Mouse (Mus musculus) neural tube, embryonic 10.5 days (tissue): ENCODE data around the gene Vdr.

Experiments
- DNase-seq: peaks from one replicate; pipeline ENCODE4 v3.0.0-alpha.2; 2017; ENCODE audit warnings: low spot score; ENCODE audit errors: extremely low spot score

The Vdr gene

DNA sequence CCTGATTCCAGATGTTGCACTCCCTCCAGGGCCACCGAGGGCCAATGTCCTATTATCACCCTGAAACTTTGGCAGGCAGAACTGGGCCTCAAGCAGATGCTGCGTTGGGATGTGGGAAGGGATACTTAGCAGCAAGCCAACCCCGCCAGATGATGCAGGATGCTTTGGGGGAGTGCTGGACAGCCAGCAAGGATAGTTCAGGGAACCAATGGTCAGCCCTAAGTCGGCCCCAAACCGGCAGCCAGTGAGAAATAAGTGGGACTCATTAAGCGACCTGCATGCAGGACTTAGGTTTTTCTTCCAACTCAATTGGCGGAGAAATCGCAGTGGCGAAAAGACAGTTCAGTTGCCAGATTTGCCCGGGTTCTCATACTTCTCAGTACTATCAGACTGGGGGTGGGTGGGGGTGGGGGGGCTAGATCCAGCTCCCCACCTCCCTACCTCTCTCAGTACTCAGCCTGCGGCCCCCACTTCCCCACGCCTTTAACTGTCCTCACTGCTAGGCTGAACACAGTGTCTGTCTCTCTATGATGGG is 80.1 kb downstream of the Vdr start:
- no peak for DNase-seq

DNA sequence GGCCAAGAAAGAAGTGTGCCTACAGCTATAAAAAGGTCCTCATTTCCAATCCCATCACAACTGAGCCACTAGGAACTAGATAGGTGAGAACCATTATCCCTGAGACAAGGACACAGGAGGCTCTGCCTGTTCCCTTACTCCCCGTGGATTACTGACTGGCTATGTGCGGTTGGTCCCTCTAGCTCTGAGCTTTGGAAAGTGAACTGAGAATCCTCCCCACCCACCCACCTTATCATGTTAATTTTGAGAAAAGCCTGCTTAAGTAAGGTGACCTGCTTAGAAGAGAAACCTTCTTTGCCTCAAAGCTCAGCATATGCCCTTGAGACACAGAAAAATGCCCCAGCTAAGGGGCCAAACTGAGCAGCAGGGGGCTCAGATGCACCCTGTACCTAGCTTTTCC is 81.0 kb downstream of the Vdr start:
- DNase-seq: no peak

DNA sequence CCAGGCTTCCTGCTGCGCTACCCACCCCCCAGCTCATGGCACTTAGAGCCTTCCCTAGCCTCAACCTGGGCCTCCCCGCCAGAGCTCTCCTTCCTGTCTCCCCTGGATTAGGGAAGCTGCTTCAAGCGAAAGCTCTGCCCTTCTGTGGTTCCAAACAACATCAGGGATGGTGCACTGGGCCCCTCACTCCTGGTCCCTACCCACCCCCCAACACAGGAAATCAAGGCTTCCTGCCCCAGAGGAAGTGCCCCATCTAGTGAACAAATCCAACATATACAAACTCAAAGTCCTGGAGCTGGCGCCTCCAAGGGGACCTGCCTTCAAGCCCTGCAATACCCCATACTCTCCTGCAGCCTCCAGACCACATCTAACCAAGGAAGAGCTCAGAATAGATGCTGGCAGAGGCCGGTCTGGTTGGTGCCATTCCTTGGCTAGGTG is 81.5 kb downstream of the Vdr start:
- DNase-seq: no peak

DNA sequence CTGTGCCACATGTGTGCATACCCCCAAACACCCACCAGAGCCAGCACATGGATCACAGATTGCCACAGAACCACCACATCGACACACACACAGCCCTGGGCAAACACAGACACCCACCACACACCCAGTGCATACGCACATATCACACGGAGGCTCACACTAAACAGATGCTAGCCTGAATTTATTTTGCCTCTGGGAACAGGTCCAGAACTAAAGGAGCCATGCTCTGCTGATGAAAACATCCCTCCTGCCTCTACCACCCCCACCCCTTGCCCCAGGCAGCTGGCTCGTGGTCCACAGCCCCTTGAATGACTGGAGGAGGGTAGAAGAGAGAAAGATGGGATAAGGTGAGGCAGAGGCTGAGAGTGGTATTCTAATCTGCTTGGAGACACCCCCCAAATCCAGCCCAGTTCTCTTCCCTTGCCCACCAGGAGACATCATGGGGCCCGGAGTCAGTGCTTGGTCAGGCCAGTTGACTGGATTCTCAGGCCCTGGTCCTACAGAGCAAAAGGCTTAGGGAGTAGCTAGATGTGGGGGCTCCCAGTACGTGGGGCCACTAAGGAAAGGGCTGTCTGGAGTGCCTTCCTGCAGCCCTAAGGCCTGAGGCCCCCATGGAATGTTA is 82.1 kb downstream of the Vdr start:
- DNase-seq: no peak

DNA sequence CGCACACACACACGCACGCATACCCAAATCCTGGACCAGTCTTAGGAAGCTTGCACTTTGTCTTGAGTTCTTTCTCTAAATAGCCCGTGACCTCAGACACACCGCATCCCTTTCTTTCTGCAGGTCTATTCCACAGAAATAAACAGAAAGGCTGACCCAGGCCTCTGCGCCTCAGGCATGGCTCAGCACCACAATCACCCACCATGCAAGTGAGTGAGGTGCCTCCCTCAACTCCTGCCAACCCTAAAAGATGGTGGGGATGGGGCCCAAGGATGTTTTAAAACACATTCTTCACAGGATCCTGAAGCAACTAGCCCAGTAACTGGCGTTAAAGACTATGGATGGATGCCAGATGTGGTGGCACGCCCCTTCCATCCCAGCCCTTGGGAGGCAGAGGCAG is 83.0 kb downstream of the Vdr start:
- no peak for DNase-seq

DNA sequence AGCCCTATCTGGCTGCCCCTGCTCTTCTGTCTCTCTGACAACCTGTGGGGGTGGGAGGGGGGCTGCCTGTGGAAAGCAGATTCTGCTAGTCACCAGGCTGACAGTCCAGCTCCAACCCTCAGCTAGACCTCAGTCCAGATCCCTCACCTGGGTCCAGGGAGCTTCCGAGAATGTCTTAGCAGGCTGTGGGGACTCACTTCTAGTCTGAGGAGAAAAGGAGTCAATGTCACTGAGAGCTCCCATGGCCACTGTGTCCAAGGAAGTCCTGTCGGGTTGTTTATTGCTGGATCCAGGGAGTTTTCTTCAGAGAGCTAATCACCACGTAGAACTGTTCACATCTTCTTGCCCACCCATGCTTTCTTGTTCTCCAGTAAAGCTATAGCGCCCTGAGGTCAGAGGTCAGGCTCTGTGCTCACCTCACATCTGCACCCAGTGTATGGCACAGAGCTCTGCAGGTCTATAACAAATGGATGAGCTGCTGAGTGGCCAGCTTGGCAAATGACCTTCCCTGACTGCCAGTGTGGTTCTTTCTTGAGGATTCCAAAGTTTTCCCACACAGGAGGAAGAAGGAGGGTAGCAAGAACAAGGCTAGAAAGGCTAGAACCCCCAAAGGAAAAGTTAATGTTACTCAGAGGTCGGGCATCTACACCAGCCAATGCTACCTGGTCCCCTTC is 83.7 kb downstream of the Vdr start:
- no peak for DNase-seq

DNA sequence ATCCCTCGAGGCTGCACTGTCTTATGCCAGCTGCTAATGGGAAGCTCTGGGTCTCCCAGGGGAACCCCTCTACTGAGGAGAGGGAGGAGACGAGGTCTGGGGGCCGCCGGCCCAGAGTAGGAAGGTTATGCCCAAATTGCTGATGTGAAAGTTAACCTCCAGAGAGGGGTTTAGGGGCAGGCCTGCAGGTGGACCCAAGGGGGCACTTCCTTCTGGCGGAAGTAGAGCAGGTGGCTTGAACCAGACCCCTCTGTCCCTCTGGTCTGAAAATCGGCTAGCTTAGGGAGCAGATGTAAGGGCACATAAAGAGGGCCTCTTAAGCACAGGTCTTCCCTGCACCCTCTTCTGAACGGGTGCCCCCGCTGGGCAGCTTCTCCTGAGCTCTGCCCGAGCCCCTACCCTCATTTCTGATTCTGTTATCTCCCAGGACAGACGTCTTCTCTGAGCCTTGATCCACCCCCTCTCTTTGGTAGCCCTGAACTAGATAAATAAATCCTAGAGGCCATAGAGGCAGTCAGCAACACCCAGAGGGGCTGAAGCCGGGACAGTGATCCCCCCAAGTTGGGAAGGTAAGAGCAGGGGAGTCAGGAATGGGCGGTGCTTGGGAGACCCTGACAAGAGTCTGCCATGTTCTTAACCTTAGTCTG is 84.4 kb downstream of the Vdr start:
- DNase-seq: no peak

DNA sequence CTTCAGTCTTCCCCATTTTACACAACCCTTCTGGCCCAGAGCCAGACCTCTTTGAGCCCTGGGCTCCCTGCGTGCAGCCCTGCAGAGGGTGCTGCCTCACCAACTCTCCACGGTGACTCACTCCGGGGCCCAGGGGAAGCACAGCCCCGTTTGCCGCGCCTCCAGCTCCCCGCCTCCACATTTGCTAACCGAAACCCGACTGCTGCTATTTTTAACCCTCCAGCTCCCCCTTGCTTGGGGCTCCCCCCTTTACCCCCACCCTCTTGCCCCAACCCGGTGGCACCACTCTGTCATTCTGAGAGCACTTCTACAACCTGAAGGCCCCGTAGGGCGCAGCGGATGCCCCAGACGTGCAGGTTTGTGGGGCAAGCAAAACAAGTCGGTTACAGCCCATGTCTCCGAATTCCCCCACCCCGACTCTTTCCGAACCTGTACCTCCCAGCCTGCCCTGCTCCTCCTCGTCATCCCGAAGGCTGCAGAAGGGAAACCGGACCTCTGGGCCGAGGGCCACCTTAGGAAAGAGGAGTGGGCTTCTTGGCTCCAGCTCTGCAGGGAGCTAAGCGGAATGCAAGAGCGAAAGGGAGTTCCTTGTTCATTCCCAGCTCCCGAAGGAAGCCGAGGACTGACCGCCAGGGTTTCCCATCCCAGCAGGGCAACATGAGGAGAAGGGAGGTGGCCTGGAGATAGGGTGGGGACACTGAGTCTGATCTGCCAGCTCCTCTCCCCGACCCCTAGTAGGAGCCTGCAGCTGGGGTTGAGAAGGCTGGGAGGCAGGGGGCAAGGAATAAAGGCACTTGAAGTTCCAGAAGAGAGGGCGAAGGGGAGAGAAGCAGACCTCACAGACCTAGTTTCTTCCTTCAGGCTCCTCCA is 85.1 kb downstream of the Vdr start:
- DNase-seq: no peak

DNA sequence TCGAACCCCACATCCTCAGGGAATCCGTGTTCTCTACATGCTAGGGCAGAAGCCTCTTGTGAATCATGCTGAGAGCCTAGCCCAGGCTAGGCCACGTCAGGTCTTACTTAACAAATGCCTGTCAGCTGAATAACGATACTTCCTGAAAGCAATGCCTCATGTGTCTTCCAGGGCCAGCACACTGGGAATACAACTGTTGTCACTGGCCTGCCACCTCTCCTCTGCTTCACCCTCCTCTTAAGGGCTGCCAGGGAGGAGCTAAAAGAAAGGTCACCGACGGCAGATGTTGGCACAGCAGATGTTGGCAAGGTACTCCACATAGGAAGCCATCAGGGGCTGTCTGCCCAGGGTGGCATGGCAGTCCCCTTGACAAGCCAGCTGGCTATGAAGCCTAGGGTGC is 86.4 kb downstream of the Vdr start:
- no peak for DNase-seq

DNA sequence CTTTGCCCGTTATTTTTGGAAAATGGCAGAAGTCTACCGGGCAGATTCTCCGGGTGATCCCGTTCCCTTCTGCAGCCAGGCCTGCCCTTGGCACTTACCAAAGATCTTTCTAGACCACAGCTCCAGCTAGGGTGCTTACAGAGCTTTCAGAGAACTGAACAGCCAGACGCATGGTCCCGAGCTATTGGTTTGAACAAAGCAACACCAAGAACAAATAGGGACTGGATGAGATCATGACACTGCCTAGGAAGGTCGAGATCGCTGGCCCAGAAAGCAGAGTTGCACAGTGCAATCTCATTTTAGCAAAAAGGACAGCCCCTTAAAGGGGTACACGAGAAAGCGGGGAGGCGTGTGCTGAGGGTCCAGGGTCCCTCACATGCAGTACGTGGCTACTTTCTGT is 87.0 kb downstream of the Vdr start:
- no peak for DNase-seq

DNA sequence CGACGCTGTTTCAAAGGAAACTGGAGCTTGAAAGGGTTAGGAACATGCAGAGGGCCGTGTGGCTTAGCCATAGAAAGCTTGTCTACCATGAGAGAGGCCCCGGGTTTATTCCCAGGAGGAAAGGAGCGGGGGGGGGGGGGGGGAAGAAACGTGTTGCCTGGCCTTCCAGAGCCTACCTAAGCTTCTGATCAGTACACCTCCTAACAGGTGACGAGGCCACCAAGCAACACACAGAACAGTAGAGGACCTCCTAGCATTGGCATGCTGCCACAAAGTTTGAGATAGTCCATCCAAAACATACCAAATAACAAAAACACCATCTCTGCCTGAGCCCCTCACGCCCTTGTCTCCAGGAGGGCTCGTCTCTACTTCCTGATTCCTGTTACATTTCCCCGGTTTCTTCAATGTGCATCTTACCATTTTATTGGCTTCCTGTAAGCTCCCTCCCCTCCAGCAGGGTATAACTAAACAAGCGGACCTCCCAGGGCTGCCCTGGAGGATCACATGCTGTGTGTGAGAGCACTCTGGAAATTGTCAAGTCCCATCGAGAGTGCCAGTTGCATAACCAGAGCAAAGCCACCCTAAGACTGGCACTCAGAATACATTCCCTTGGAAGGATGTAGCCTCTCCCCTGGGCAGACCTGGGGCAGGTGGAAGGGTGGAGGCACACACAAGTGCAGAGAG is 87.7 kb downstream of the Vdr start:
- DNase-seq: no peak

DNA sequence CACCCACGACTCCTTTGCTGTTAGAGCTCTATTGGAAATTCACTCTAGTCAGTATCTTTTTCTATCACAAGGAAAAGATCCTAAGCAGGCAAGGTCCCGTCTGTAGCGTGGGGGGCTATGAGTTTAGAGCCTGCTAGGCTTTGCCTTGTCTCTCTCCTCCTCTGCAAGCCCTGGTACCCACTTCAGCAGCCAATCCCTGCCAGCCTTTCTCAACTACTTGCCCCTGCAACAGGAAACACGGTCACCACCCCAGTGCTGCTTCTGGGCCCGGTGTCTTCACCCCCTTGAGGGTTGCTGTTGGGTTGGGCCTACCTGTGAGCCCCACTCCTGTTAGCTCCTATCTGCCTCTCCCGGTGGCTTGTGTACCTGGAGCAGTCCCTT is 88.5 kb downstream of the Vdr start:
- DNase-seq: no peak

DNA sequence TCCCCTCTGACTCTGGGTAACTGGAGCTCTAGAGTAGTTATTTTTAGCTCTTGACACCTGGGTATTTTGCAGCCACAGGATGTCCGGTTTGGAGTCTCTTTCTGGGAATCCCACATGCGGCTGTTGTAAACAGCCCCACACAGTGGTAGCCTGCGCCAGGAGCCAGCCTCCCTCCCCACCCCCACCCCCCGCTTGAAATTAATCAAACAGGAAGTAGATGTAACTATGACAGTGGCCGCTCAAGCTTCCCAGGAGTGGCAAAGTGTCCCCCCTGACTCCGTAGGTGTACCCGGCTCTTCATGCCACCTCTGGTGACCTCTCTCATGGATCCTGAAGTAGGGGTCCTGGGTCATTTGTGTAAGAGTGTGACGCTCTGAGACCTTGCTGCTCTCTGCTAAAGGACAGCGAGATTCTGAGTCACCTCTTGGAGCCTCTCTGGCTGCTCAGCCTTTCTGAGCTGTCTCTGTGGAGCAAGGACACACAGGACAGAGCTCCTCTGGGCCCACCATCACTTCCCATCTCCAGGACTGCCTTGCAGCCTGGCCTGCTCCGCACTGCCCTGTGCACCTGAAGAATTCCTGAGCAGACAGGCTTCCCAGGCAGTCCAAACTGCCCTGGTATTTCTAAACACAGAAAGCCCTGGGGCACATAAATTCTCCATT is 89.0 kb downstream of the Vdr start:
- no peak for DNase-seq

DNA sequence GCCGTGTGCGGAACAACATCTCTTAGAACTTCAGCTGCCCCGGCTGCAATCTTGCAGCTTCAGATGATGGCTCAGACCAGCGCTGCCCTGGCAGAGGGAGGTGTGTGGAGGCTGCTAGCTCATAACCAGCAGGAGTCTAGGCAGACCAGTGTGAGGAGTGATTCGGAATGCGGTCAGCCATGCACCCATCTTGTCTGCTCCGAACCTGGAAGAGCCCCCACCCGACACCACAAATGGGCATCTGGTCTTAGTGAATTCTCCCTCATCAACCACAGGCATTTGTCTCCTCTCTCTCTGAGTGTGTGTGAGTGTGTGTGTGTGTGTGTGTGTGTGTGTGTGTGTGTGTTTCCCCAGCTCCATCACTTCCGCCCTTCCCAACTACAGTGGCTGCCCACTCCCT is 90.5 kb downstream of the Vdr start:
- DNase-seq: no peak

DNA sequence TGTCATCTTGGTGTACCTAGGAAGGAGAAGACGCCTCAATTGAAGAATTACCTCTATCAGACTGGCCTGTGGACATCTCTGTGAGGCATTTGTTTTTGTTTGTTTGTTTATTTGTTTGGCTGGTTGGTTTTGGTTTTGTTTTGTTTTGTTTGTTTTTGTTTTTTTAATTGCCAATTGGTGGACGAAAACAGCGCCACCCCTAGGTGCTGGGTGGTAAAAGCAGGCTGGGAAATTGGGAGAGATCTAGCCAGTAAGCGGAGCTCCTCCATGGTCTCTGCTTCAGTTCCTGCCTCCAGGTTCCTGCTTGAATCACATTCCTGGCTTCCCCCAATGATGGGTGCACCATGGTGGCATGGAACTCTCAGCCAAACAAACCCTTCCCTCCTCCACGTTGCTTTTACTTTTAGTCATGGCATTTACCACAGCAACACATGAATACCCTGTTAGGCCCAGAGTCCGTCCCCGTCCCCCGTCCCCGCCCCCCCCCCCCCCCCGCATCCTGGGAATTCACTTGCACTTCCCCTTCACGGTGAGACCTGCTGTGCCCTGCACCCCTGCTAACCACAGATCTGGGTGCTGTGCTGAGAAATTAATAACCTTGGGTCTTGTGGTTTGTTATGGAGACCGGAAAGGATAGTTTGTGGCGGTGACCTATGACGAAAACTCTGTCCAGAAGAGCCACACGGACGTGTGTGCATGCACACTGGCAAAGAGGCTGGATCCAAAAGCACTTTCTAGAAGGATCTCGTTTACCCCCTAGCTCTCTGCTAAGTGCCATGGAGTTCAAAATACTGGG is 94.0 kb downstream of the Vdr start:
- DNase-seq: no peak

DNA sequence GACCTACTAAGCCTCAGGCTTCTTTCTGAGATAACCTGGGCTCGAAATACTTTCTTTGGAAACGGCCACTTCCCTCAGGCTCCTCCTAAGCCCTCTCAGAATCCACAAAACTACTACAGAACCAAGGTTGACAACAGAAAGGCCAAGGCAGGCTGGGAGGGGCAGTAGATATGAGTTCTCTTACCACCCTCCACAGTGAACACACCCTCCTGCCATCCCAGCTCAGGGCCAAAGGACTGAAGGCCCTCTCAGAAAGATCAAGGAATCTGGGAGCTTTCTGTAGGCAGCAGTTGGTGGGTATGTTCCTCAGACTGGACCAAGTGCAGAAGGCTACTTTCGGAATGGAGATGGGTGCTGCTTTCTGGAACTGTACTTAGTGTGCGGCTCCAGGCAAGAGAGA is 95.2 kb downstream of the Vdr start:
- DNase-seq: no peak

DNA sequence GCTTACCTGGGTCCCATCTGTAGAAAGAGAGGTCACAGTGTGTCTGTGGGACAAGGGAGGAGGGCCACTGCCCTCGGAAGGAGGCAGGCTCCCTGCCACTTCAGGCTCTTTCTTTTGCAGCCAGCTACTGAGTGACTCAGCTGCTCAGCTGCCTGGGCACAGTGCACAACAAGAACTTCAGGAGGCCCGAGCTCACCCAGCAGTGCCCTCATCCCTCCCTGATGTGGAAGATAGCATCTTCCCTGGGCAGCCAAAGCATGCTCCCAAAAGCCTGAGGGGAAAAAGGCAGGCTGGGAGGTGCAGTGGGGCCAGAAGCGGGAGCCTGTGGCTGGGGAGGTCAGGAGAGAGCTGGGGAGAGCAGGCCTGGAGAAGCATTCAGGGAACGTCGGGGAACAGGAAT is 95.7 kb downstream of the Vdr start:
- no peak for DNase-seq

DNA sequence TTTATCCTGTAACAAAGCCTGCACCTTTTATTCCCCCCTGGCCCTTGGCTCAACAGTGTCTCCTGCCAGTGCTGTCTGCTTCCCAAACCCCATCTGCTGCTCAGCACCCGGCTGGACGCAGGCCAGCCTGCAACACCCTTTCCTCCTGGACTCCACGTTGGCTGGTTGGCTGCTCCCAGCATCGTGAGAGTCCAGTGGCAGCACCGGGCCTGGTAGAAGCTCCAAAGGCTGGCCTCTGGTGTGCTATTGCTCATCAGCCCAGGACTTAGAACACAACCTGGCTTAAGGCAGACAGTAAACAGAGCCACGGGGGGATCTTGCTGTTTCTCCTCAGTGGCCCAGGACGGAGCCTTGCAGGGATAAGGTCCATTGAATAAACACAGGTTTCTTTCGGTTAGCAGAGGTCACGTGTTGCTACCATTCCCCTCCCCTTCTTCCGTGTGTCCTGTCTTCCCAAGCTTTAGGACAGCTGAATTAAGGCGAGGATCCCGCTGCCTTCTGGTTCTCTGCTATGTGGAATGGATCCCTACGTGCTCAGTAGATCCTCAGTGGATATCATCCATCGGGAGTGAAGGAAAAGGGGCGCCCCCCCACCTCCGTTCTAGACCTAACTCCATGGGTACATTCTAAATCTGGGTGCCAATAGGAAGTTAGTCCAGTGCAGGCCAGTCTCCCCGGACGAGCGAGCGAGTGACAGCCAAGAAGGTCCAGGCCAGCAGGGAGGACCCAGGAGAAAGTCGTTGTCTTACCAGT is 96.8 kb downstream of the Vdr start:
- DNase-seq: no peak

DNA sequence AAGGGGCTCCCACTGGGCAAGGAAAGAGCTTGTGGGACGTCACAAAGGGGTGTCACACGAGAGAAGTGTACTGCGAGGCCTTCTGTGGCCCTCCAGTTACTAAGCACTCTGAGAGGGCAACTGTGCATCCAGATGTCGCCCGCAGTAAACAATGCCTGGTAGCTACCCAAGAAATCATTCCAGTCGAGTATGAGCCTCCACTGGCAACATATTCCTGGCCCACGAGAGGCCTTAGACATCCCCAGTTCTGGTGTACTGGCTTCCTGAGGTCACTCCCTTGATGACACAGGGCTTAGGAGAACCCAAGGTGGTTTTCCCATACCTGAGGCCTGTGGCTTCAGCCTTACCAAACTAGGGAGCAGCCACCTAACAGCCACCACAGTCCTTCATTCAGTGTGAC is 97.6 kb downstream of the Vdr start:
- no peak for DNase-seq
